Mouse (Mus musculus): ENCODE measurements around the gene Dnah5. TPM values are rescaled to one million over a fixed set of nuclear protein-coding genes. Genes with fewer than 3 reads are reported as not detected.

The Dnah5 gene
- total RNA-seq, 1 experiment: 0.09 TPM

- no peak for DNase-seq (ENCODE audit: low read depth, low spot score)
- TF ChIP-seq HCFC1 (IDR thresholded peaks at IDR 0.05; ENCODE audit: borderline replicate concordance, insufficient read depth, low read length): no peak
- TF ChIP-seq ZNF384 (IDR thresholded peaks at IDR 0.05; ENCODE audit: low read depth, low read length): no peak
- no peak for TF ChIP-seq MAFK (IDR thresholded peaks at IDR 0.05; ENCODE audit: insufficient read depth, low read depth, low read length)
- TF ChIP-seq CHD2 (IDR thresholded peaks at IDR 0.05; ENCODE audit: low read depth, low read length): no peak
- TF ChIP-seq ZC3H11A (IDR thresholded peaks at IDR 0.05; ENCODE audit: borderline replicate concordance, low read depth, low read length): no peak
- no peak overlapping the region for H3K4me3 ChIP-seq (ENCODE audit: insufficient read depth in 1 of 2, low read depth in 1 of 2, low read length in 2 of 2, poor library complexity in 1 of 2, severe bottlenecking in 1 of 2)
- in situ Hi-C loops (cut with MboI; ENCODE audit: low sequenced_read_pairs in 2 of 2, unreplicated experiment in 2 of 2): no loop called here
- H3K4me1 ChIP-seq (ENCODE audit: control insufficient read depth in 2 of 2, insufficient read depth in 2 of 2, low read length in 2 of 2, poor library complexity in 1 of 2): no peaks in the 10 kb centered on the region
- H3K9ac ChIP-seq (ENCODE audit: insufficient read depth, low read depth, low read length, poor library complexity, severe bottlenecking): no peak overlapping the region
- no peak overlapping the region for H3K27ac ChIP-seq (ENCODE audit: insufficient read depth, low read depth, low read length, poor library complexity, severe bottlenecking)
- no peaks in the 10 kb centered on the region for H3K9me3 ChIP-seq (ENCODE audit: control insufficient read depth, insufficient read depth, low read depth, low read length)
- no peaks in the 10 kb centered on the region for H3K36me3 ChIP-seq (ENCODE audit: control insufficient read depth, insufficient read depth, low read length, poor library complexity, severe bottlenecking)
Measured at GRCm38 (mm10) chr15:28310516-28310915, 107.0 kb downstream of the Dnah5 start.

- no peaks in the 10 kb centered on the region for H3K36me3 ChIP-seq (ENCODE audit: control insufficient read depth, insufficient read depth, low read length, poor library complexity, severe bottlenecking)
- in situ Hi-C loops (cut with MboI; ENCODE audit: low sequenced_read_pairs in 2 of 2, unreplicated experiment in 2 of 2): no loop called here
- H3K4me1 ChIP-seq (ENCODE audit: control insufficient read depth in 2 of 2, insufficient read depth in 2 of 2, low read length in 2 of 2, poor library complexity in 1 of 2): no peaks in the 10 kb centered on the region
- H3K9me3 ChIP-seq (ENCODE audit: control insufficient read depth, insufficient read depth, low read depth, low read length): no peaks in the 10 kb centered on the region
- H3K4me3 ChIP-seq (ENCODE audit: insufficient read depth in 1 of 2, low read depth in 1 of 2, low read length in 2 of 2, poor library complexity in 1 of 2, severe bottlenecking in 1 of 2): no peak overlapping the region
- no peak overlapping the region for H3K9ac ChIP-seq (ENCODE audit: insufficient read depth, low read depth, low read length, poor library complexity, severe bottlenecking)
- no peak for DNase-seq (ENCODE audit: low read depth, low spot score)
- no peak overlapping the region for H3K27ac ChIP-seq (ENCODE audit: insufficient read depth, low read depth, low read length, poor library complexity, severe bottlenecking)
- TF ChIP-seq CHD2 (IDR thresholded peaks at IDR 0.05; ENCODE audit: low read depth, low read length): no peak
- TF ChIP-seq ZNF384 (IDR thresholded peaks at IDR 0.05; ENCODE audit: low read depth, low read length): no peak
- no peak for TF ChIP-seq ZC3H11A (IDR thresholded peaks at IDR 0.05; ENCODE audit: borderline replicate concordance, low read depth, low read length)
- TF ChIP-seq MAFK (IDR thresholded peaks at IDR 0.05; ENCODE audit: insufficient read depth, low read depth, low read length): no peak
- TF ChIP-seq HCFC1 (IDR thresholded peaks at IDR 0.05; ENCODE audit: borderline replicate concordance, insufficient read depth, low read length): no peak
Measured at GRCm38 (mm10) chr15:28313451-28313850, 109.9 kb downstream of the Dnah5 start.

GRCm38 (mm10) chr15:28315812-28316528 is 112.4 kb downstream of the Dnah5 start:
- TF ChIP-seq ZNF384 (IDR thresholded peaks at IDR 0.05; ENCODE audit: low read depth, low read length) (no peak), ZC3H11A (IDR thresholded peaks at IDR 0.05; ENCODE audit: borderline replicate concordance, low read depth, low read length) (peak; percentile 75), HCFC1 (IDR thresholded peaks at IDR 0.05; ENCODE audit: borderline replicate concordance, insufficient read depth, low read length) (no peak), CHD2 (IDR thresholded peaks at IDR 0.05; ENCODE audit: low read depth, low read length) (no peak), MAFK (IDR thresholded peaks at IDR 0.05; ENCODE audit: insufficient read depth, low read depth, low read length) (no peak)
- Histone ChIP-seq H3K9ac (ENCODE audit: insufficient read depth, low read depth, low read length, poor library complexity, severe bottlenecking) (no peak overlapping the region), H3K4me1 (ENCODE audit: control insufficient read depth in 2 of 2, insufficient read depth in 2 of 2, low read length in 2 of 2, poor library complexity in 1 of 2) (no peaks in the 10 kb centered on the region), H3K36me3 (ENCODE audit: control insufficient read depth, insufficient read depth, low read length, poor library complexity, severe bottlenecking) (no peaks in the 10 kb centered on the region), H3K4me3 (ENCODE audit: insufficient read depth in 1 of 2, low read depth in 1 of 2, low read length in 2 of 2, poor library complexity in 1 of 2, severe bottlenecking in 1 of 2) (no peak overlapping the region), H3K9me3 (ENCODE audit: control insufficient read depth, insufficient read depth, low read depth, low read length) (no peaks in the 10 kb centered on the region), H3K27ac (ENCODE audit: insufficient read depth, low read depth, low read length, poor library complexity, severe bottlenecking) (no peak overlapping the region)
- in situ Hi-C loops (cut with MboI; ENCODE audit: low sequenced_read_pairs in 2 of 2, unreplicated experiment in 2 of 2): no loop called here
- peak; percentile 45 for DNase-seq (ENCODE audit: low read depth, low spot score)

- Histone ChIP-seq H3K9ac (ENCODE audit: insufficient read depth, low read depth, low read length, poor library complexity, severe bottlenecking) (no peak overlapping the region), H3K27ac (ENCODE audit: insufficient read depth, low read depth, low read length, poor library complexity, severe bottlenecking) (no peak overlapping the region), H3K4me3 (ENCODE audit: insufficient read depth in 1 of 2, low read depth in 1 of 2, low read length in 2 of 2, poor library complexity in 1 of 2, severe bottlenecking in 1 of 2) (no peak overlapping the region), H3K9me3 (ENCODE audit: control insufficient read depth, insufficient read depth, low read depth, low read length) (no peaks in the 10 kb centered on the region), H3K4me1 (ENCODE audit: control insufficient read depth in 2 of 2, insufficient read depth in 2 of 2, low read length in 2 of 2, poor library complexity in 1 of 2) (no peaks in the 10 kb centered on the region), H3K36me3 (ENCODE audit: control insufficient read depth, insufficient read depth, low read length, poor library complexity, severe bottlenecking) (no peaks in the 10 kb centered on the region)
- no peak for TF ChIP-seq ZNF384 (IDR thresholded peaks at IDR 0.05; ENCODE audit: low read depth, low read length)
- TF ChIP-seq ZC3H11A (IDR thresholded peaks at IDR 0.05; ENCODE audit: borderline replicate concordance, low read depth, low read length): no peak
- TF ChIP-seq CHD2 (IDR thresholded peaks at IDR 0.05; ENCODE audit: low read depth, low read length): no peak
- TF ChIP-seq HCFC1 (IDR thresholded peaks at IDR 0.05; ENCODE audit: borderline replicate concordance, insufficient read depth, low read length): no peak
- TF ChIP-seq MAFK (IDR thresholded peaks at IDR 0.05; ENCODE audit: insufficient read depth, low read depth, low read length): no peak
- in situ Hi-C loops (cut with MboI; ENCODE audit: low sequenced_read_pairs in 2 of 2, unreplicated experiment in 2 of 2): no loop called here
- DNase-seq (ENCODE audit: low read depth, low spot score): no peak
Measured at GRCm38 (mm10) chr15:28322533-28322932, 119.0 kb downstream of the Dnah5 start.
